Mouse (Mus musculus) common myeloid progenitor, adult 5-6 weeks (primary cell): Measurements from ENCODE around the gene Scnn1b. TPM values are rescaled to one million over a fixed set of nuclear protein-coding genes. Genes with fewer than 3 reads are reported as not detected.

Experiments
- ATAC-seq: replicated peaks from 2 replicates; pipeline ENCODE4 v1.8.0; 2016; ENCODE audit warnings: low read depth, mild to moderate bottlenecking, moderate TSS enrichment, inconsistent platforms; ENCODE audit not compliant: poor library complexity, severe bottlenecking
- total RNA-seq: library from RNA; stranded (forward); fragments of 200-1000, 187-1606 nt; gene quantifications from 2 replicates; pipeline ENCODE4 v1.2.3, GENCODE M21; 2017

Gene Scnn1b
- not detected in 2 replicates for total RNA-seq

GRCm38 (mm10) chr7:121864858-121865585, at the start of gene Scnn1b:
Gene Scnn1b, plus strand, starts transcription at chr7:121865038.
- ATAC-seq, result no peak

- ATAC-seq, result no peak
Measured at GRCm38 (mm10) chr7:121821632-121822031, 43.2 kb upstream of the Scnn1b start.

- no peak for ATAC-seq
Measured at GRCm38 (mm10) chr7:121828481-121828880, 36.4 kb upstream of the Scnn1b start.

- no peak for ATAC-seq
Measured at GRCm38 (mm10) chr7:121835392-121835791, 29.4 kb upstream of the Scnn1b start.

- ATAC-seq, result no peak
Measured at GRCm38 (mm10) chr7:121836827-121837226, 28.0 kb upstream of the Scnn1b start.

GRCm38 (mm10) chr7:121840810-121841209, 24.0 kb upstream of the Scnn1b start:
- ATAC-seq, result no peak

- ATAC-seq, result no peak
Measured at GRCm38 (mm10) chr7:121842234-121842633, 22.6 kb upstream of the Scnn1b start.

GRCm38 (mm10) chr7:121845964-121846363, 18.9 kb upstream of the Scnn1b start:
- no peak for ATAC-seq

GRCm38 (mm10) chr7:121848537-121849168, 16.2 kb upstream of the Scnn1b start:
- no peak for ATAC-seq

- no peak for ATAC-seq
Measured at GRCm38 (mm10) chr7:121857177-121857884, 7.5 kb upstream of the Scnn1b start.

- ATAC-seq, result no peak
Measured at GRCm38 (mm10) chr7:121858939-121859338, 5.9 kb upstream of the Scnn1b start.

GRCm38 (mm10) chr7:121871631-121872030, 6.8 kb downstream of the Scnn1b start:
- peak; percentile 76 for ATAC-seq

- ATAC-seq, result no peak
Measured at GRCm38 (mm10) chr7:121873998-121874397, 9.2 kb downstream of the Scnn1b start.

- no peak for ATAC-seq
Measured at GRCm38 (mm10) chr7:121874784-121875183, 9.9 kb downstream of the Scnn1b start.

GRCm38 (mm10) chr7:121880246-121880645, 15.4 kb downstream of the Scnn1b start:
- ATAC-seq, result no peak

GRCm38 (mm10) chr7:121890636-121891360, 26.0 kb downstream of the Scnn1b start:
- ATAC-seq, result no peak

GRCm38 (mm10) chr7:121896689-121897088, 31.9 kb downstream of the Scnn1b start:
- no peak for ATAC-seq

- ATAC-seq, result peak; percentile 80
Measured at GRCm38 (mm10) chr7:121899311-121899710, 34.5 kb downstream of the Scnn1b start.

- ATAC-seq, result no peak
Measured at GRCm38 (mm10) chr7:121899940-121900339, 35.1 kb downstream of the Scnn1b start.

GRCm38 (mm10) chr7:121902757-121903411, 38.0 kb downstream of the Scnn1b start:
- no peak for ATAC-seq
